Mouse (Mus musculus): ENCODE results near the gene Gsn. TPM values are rescaled to one million over a fixed set of nuclear protein-coding genes. Genes with fewer than 3 reads are reported as not detected.

Gsn gene
- polyA plus RNA-seq, 1 experiment, result 46.9 TPM

- Histone ChIP-seq H3K4me1 (ENCODE audit: control insufficient read depth, insufficient read depth, low read length) (no peaks in the 10 kb centered on the region), H3K4me3 (ENCODE audit: low read depth, low read length) (no peak overlapping the region), H3K9ac (ENCODE audit: low read depth, poor library complexity, severe bottlenecking) (no peak overlapping the region), H3K27me3 (ENCODE audit: control insufficient read depth, insufficient read depth, low read length, poor library complexity, severe bottlenecking) (no peaks in the 10 kb centered on the region), H3K27ac (ENCODE audit: insufficient read depth, low read length) (no peak overlapping the region), H3K36me3 (ENCODE audit: control insufficient read depth, insufficient read depth, low read length, poor library complexity, severe bottlenecking) (no peaks in the 10 kb centered on the region), H3K9me3 (replicated peaks; ENCODE audit: control insufficient read depth, insufficient read depth, low read length, poor library complexity, severe bottlenecking) (no peaks in the 10 kb centered on the region)
- TF ChIP-seq CTCF (IDR thresholded peaks at IDR 0.05; ENCODE audit: low read depth, low read length), result no peak
- TF ChIP-seq POLR2A (IDR thresholded peaks at IDR 0.05; ENCODE audit: insufficient read depth, low read length), result no peak
- no peak for TF ChIP-seq EP300 (IDR thresholded peaks at IDR 0.05; ENCODE audit: insufficient read depth, low read depth, low read length)
These were observed 61.4 kb downstream of the Gsn start for GRCm38 (mm10) chr2:35317604-35318003.

- no peaks in the 10 kb centered on the region for H3K4me1 ChIP-seq (ENCODE audit: control insufficient read depth, insufficient read depth, low read length)
- no peaks in the 10 kb centered on the region for H3K9me3 ChIP-seq (replicated peaks; ENCODE audit: control insufficient read depth, insufficient read depth, low read length, poor library complexity, severe bottlenecking)
- H3K36me3 ChIP-seq (ENCODE audit: control insufficient read depth, insufficient read depth, low read length, poor library complexity, severe bottlenecking), result no peaks in the 10 kb centered on the region
- no peaks in the 10 kb centered on the region for H3K27me3 ChIP-seq (ENCODE audit: control insufficient read depth, insufficient read depth, low read length, poor library complexity, severe bottlenecking)
- H3K4me3 ChIP-seq (ENCODE audit: low read depth, low read length), result no peak overlapping the region
- H3K9ac ChIP-seq (ENCODE audit: low read depth, poor library complexity, severe bottlenecking), result no peak overlapping the region
- H3K27ac ChIP-seq (ENCODE audit: insufficient read depth, low read length), result no peak overlapping the region
- TF ChIP-seq CTCF (IDR thresholded peaks at IDR 0.05; ENCODE audit: low read depth, low read length) (no peak), POLR2A (IDR thresholded peaks at IDR 0.05; ENCODE audit: insufficient read depth, low read length) (no peak), EP300 (IDR thresholded peaks at IDR 0.05; ENCODE audit: insufficient read depth, low read depth, low read length) (no peak)
These were observed 62.2 kb downstream of the Gsn start for GRCm38 (mm10) chr2:35318405-35318804.

- no peak overlapping the region for H3K4me3 ChIP-seq (ENCODE audit: low read depth, low read length)
- H3K4me1 ChIP-seq (ENCODE audit: control insufficient read depth, insufficient read depth, low read length), result no peaks in the 10 kb centered on the region
- H3K9me3 ChIP-seq (replicated peaks; ENCODE audit: control insufficient read depth, insufficient read depth, low read length, poor library complexity, severe bottlenecking), result no peaks in the 10 kb centered on the region
- no peaks in the 10 kb centered on the region for H3K27me3 ChIP-seq (ENCODE audit: control insufficient read depth, insufficient read depth, low read length, poor library complexity, severe bottlenecking)
- H3K9ac ChIP-seq (ENCODE audit: low read depth, poor library complexity, severe bottlenecking), result no peak overlapping the region
- TF ChIP-seq EP300 (IDR thresholded peaks at IDR 0.05; ENCODE audit: insufficient read depth, low read depth, low read length) (no peak), CTCF (IDR thresholded peaks at IDR 0.05; ENCODE audit: low read depth, low read length) (no peak), POLR2A (IDR thresholded peaks at IDR 0.05; ENCODE audit: insufficient read depth, low read length) (no peak)
- H3K27ac ChIP-seq (ENCODE audit: insufficient read depth, low read length), result no peak overlapping the region
- H3K36me3 ChIP-seq (ENCODE audit: control insufficient read depth, insufficient read depth, low read length, poor library complexity, severe bottlenecking), result no peaks in the 10 kb centered on the region
These were observed 64.2 kb downstream of the Gsn start for GRCm38 (mm10) chr2:35320399-35320798.

DNA sequence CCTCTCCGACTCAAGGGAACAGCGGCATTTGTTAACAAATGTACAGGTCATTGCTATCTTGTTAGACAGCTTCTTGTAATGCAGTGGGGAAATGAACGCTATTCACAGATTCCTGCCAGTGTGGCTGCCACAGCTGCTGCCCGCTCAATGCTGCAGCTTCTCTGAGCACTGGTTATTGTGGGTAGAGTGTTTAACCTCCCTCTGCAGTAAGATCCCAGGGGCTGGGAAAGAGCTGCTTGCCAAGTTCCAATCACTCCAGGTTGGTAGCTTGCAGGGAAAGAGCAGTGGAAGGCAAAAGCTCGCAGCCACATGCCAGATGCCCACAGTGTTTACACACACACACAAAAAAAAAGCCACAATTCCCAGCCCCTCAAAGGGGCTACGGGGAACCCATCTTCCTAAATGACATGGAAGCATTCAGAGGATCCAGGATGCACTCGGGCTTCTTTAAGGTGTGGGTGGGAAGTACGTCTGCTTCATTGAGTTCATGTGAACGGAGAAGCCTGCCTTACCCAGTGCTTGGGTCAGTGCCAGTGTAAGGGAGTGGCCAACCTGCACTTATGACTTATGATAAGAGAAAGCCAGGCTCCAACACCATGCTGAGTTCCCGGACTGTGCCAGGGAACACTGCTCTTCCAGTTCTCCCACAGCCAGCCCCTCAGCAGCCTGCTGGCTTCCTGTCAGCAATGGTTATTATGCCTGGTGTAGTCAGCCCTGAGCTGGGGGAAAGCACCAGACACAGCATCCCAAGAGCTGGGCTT, 66.4 kb downstream of the Gsn start:
- H3K4me3 ChIP-seq (ENCODE audit: low read depth, low read length), result no peak overlapping the region

GRCm38 (mm10) chr2:35325930-35326329, 69.8 kb downstream of the Gsn start:
- Histone ChIP-seq H3K9me3 (replicated peaks; ENCODE audit: control insufficient read depth, insufficient read depth, low read length, poor library complexity, severe bottlenecking) (no peaks in the 10 kb centered on the region), H3K27ac (ENCODE audit: insufficient read depth, low read length) (no peak overlapping the region), H3K27me3 (ENCODE audit: control insufficient read depth, insufficient read depth, low read length, poor library complexity, severe bottlenecking) (no peaks in the 10 kb centered on the region), H3K4me1 (ENCODE audit: control insufficient read depth, insufficient read depth, low read length) (no peaks in the 10 kb centered on the region), H3K9ac (ENCODE audit: low read depth, poor library complexity, severe bottlenecking) (no peak overlapping the region), H3K4me3 (ENCODE audit: low read depth, low read length) (no peak overlapping the region), H3K36me3 (ENCODE audit: control insufficient read depth, insufficient read depth, low read length, poor library complexity, severe bottlenecking) (no peaks in the 10 kb centered on the region)
- TF ChIP-seq CTCF (IDR thresholded peaks at IDR 0.05; ENCODE audit: low read depth, low read length), result no peak
- no peak for TF ChIP-seq POLR2A (IDR thresholded peaks at IDR 0.05; ENCODE audit: insufficient read depth, low read length)
- TF ChIP-seq EP300 (IDR thresholded peaks at IDR 0.05; ENCODE audit: insufficient read depth, low read depth, low read length), result no peak

More for the DNA sequence above, 66.4 kb downstream of the Gsn start:
- Histone ChIP-seq H3K9me3 (replicated peaks; ENCODE audit: control insufficient read depth, insufficient read depth, low read length, poor library complexity, severe bottlenecking) (no peaks in the 10 kb centered on the region), H3K4me1 (ENCODE audit: control insufficient read depth, insufficient read depth, low read length) (no peaks in the 10 kb centered on the region), H3K36me3 (ENCODE audit: control insufficient read depth, insufficient read depth, low read length, poor library complexity, severe bottlenecking) (no peaks in the 10 kb centered on the region), H3K9ac (ENCODE audit: low read depth, poor library complexity, severe bottlenecking) (no peak overlapping the region), H3K27ac (ENCODE audit: insufficient read depth, low read length) (no peak overlapping the region), H3K27me3 (ENCODE audit: control insufficient read depth, insufficient read depth, low read length, poor library complexity, severe bottlenecking) (no peaks in the 10 kb centered on the region)
- no peak for TF ChIP-seq EP300 (IDR thresholded peaks at IDR 0.05; ENCODE audit: insufficient read depth, low read depth, low read length)
- no peak for TF ChIP-seq CTCF (IDR thresholded peaks at IDR 0.05; ENCODE audit: low read depth, low read length)
- no peak for TF ChIP-seq POLR2A (IDR thresholded peaks at IDR 0.05; ENCODE audit: insufficient read depth, low read length)

GRCm38 (mm10) chr2:35326931-35327330, 70.8 kb downstream of the Gsn start:
- H3K9ac ChIP-seq (ENCODE audit: low read depth, poor library complexity, severe bottlenecking), result no peak overlapping the region
- TF ChIP-seq EP300 (IDR thresholded peaks at IDR 0.05; ENCODE audit: insufficient read depth, low read depth, low read length) (no peak), POLR2A (IDR thresholded peaks at IDR 0.05; ENCODE audit: insufficient read depth, low read length) (no peak), CTCF (IDR thresholded peaks at IDR 0.05; ENCODE audit: low read depth, low read length) (no peak)
- no peaks in the 10 kb centered on the region for H3K36me3 ChIP-seq (ENCODE audit: control insufficient read depth, insufficient read depth, low read length, poor library complexity, severe bottlenecking)
- H3K4me1 ChIP-seq (ENCODE audit: control insufficient read depth, insufficient read depth, low read length), result no peaks in the 10 kb centered on the region
- H3K27ac ChIP-seq (ENCODE audit: insufficient read depth, low read length), result no peak overlapping the region
- no peak overlapping the region for H3K4me3 ChIP-seq (ENCODE audit: low read depth, low read length)
- H3K9me3 ChIP-seq (replicated peaks; ENCODE audit: control insufficient read depth, insufficient read depth, low read length, poor library complexity, severe bottlenecking), result no peaks in the 10 kb centered on the region
- no peaks in the 10 kb centered on the region for H3K27me3 ChIP-seq (ENCODE audit: control insufficient read depth, insufficient read depth, low read length, poor library complexity, severe bottlenecking)

All from ES-Bruce4 (cell line).